ENCODE assay signal across 11 mouse cellular contexts in the genomic region with DNA sequence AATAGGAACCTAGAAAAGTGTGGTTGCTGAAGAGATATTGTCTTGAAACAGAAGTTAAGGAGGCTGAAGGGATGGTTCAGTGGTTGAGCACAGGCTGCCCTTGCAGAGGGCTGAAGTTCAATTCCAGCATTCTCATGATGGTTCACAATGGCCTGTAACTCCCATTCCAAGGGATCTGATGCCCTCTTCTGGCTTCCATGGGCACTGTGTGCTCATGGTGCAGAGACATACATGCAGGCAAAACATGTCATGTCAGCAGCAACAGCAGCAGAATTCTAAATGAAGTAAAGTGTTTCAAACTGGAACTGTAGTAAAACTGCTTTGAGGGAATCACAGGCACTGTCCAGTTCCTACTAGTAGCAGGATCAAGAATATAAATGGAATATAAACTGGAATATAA.
DNase-seq lines count a peak whose midpoint lies in the region; ATAC-seq and TF ChIP-seq lines count a peak whose summit lies in the region.
"Had no signal": no experiment of that assay in that cellular context is flagged by ENCODE, and none has a peak within 500 bp of the region (broad histone marks: within the 10 kb centered on the region; RNA-seq: fewer than 3 reads in every experiment).

No protein-coding gene starts in this region.

- no peak for DNase-seq in heart, postnatal 0 days (ENCODE audit: low spot score)
- no peak for DNase-seq in heart, embryonic 10.5 days (ENCODE audit: low spot score)
- DNase-seq in brain, adult 2 months (ENCODE audit: low read depth, low spot score) = peak; percentile 46
- peak; percentile 49 for DNase-seq in limb, embryonic 10.5 days (ENCODE audit: low spot score)
- no peak for DNase-seq in right cerebral cortex, adult 2 months (ENCODE audit: low spot score in 2 of 2)
- DNase-seq in right cerebral cortex, postnatal 14 days = no peak
- DNase-seq: thymus, postnatal 14 days had no signal

- H3K79me3 ChIP-seq in C2C12 (ENCODE audit: low read depth) = no peaks in the 10 kb centered on the region

- H3K4me1 ChIP-seq in heart, postnatal 0 days (ENCODE audit: control insufficient read depth, insufficient read depth) = no peaks in the 10 kb centered on the region
- no peaks in the 10 kb centered on the region for H3K4me1 ChIP-seq in heart, embryonic 10.5 days
- H3K4me1 ChIP-seq in limb, embryonic 10.5 days = no peaks in the 10 kb centered on the region
- H3K4me1 ChIP-seq: forebrain, embryonic 12.5 days; neural tube, embryonic 12.5 days had no signal

- H3K4me2 ChIP-seq in heart, postnatal 0 days (ENCODE audit: low read depth, low read length) = no peak overlapping the region
- H3K4me2 ChIP-seq: forebrain, embryonic 12.5 days; neural tube, embryonic 12.5 days had no signal

- H3K9me3 ChIP-seq in heart, postnatal 0 days (replicated peaks; ENCODE audit: control insufficient read depth, low read length) = no peaks in the 10 kb centered on the region
- H3K9me3 ChIP-seq in heart, embryonic 10.5 days = no peaks in the 10 kb centered on the region
- no peaks in the 10 kb centered on the region for H3K9me3 ChIP-seq in limb, embryonic 10.5 days (replicated peaks)
- H3K9me3 ChIP-seq: forebrain, embryonic 12.5 days; neural tube, embryonic 12.5 days had no signal

- TF ChIP-seq CTCF in heart, postnatal 0 days (IDR thresholded peaks at IDR 0.05; ENCODE audit: low read depth) = peak; percentile 54
- peak; percentile 46 for TF ChIP-seq CTCF in C2C12 (IDR thresholded peaks at IDR 0.05; ENCODE audit: control insufficient read depth, insufficient read depth, insufficient read length)

- H3K36me3 ChIP-seq in heart, postnatal 0 days (replicated peaks; ENCODE audit: control insufficient read depth, insufficient read depth, low read length) = no peaks in the 10 kb centered on the region
- no peaks in the 10 kb centered on the region for H3K36me3 ChIP-seq in heart, embryonic 10.5 days
- H3K36me3 ChIP-seq in C2C12 (ENCODE audit: control insufficient read depth, insufficient read depth) = no peaks in the 10 kb centered on the region
- no peaks in the 10 kb centered on the region for H3K36me3 ChIP-seq in limb, embryonic 10.5 days
- H3K36me3 ChIP-seq: forebrain, embryonic 12.5 days; neural tube, embryonic 12.5 days had no signal

- ATAC-seq in heart, postnatal 0 days (ENCODE audit: insufficient read depth, low read depth) = no peak
- ATAC-seq in inflammation-experienced regulatory T-cells, adult 6 months = no peak

- no peak for TF ChIP-seq EP300 in heart, postnatal 0 days (IDR thresholded peaks at IDR 0.05; ENCODE audit: low read depth)

- H3K27ac ChIP-seq in heart, postnatal 0 days (ENCODE audit: low read depth) = no peak overlapping the region
- H3K27ac ChIP-seq in heart, embryonic 10.5 days = no peak overlapping the region
- H3K27ac ChIP-seq in limb, embryonic 10.5 days = no peak overlapping the region
- H3K27ac ChIP-seq: forebrain, embryonic 12.5 days; neural tube, embryonic 12.5 days had no signal

- no peak overlapping the region for H3K4me3 ChIP-seq in heart, postnatal 0 days (ENCODE audit: low read depth, low read length)
- no peak overlapping the region for H3K4me3 ChIP-seq in heart, embryonic 10.5 days
- no peak overlapping the region for H3K4me3 ChIP-seq in C2C12 (ENCODE audit: insufficient read depth, poor library complexity, severe bottlenecking)
- H3K4me3 ChIP-seq in limb, embryonic 10.5 days = no peak overlapping the region
- H3K4me3 ChIP-seq: forebrain, embryonic 12.5 days; neural tube, embryonic 12.5 days had no signal

- no peak overlapping the region for H3K9ac ChIP-seq in heart, postnatal 0 days (replicated peaks; ENCODE audit: low read depth, low read length)
- H3K9ac ChIP-seq: forebrain, embryonic 12.5 days; neural tube, embryonic 12.5 days had no signal

- H3K79me2 ChIP-seq in C2C12 (ENCODE audit: control insufficient read depth, insufficient read depth) = no peaks in the 10 kb centered on the region

- no peaks in the 10 kb centered on the region for H3K27me3 ChIP-seq in heart, postnatal 0 days (ENCODE audit: control insufficient read depth, insufficient read depth, low read length)
- H3K27me3 ChIP-seq in heart, embryonic 10.5 days (ENCODE audit: insufficient read depth, poor library complexity, severe bottlenecking) = no peaks in the 10 kb centered on the region
- H3K27me3 ChIP-seq in C2C12 (ENCODE audit: control insufficient read depth, insufficient read depth, insufficient read length) = no peaks in the 10 kb centered on the region
- H3K27me3 ChIP-seq in limb, embryonic 10.5 days (ENCODE audit: low read depth, poor library complexity, severe bottlenecking) = no peaks in the 10 kb centered on the region
- H3K27me3 ChIP-seq: forebrain, embryonic 12.5 days; neural tube, embryonic 12.5 days had no signal

- no peak overlapping the region for H3ac ChIP-seq in C2C12 (ENCODE audit: control insufficient read depth, insufficient read length, low read depth)

TF ChIP-seq in C2C12, 6 proteins besides CTCF, POLR2A, EP300 and RAD21:
- TF ChIP-seq MYOD1 (IDR thresholded peaks at IDR 0.05; ENCODE audit: control insufficient read depth, insufficient read length, low read depth) (no peak), USF1 (IDR thresholded peaks at IDR 0.05; ENCODE audit: low read depth) (no peak), MAX (IDR thresholded peaks at IDR 0.05) (no peak), CEBPB (IDR thresholded peaks at IDR 0.05; ENCODE audit: low read depth) (no peak)

Comparison
In these comparisons a context has a peak if more than half of its experiments do, and no peak if none do; other contexts are left out.
1. DNase-seq: peak in brain, adult 2 months (single experiment) and limb, embryonic 10.5 days (single experiment); none in heart, postnatal 0 days (single experiment), heart, embryonic 10.5 days (single experiment), right cerebral cortex, adult 2 months (0 of 2) and right cerebral cortex, postnatal 14 days (single experiment).